8 mouse cellular contexts compared by ENCODE assay signal in genomic region chr11:100859579-100860075, GRCm38 (mm10). TPM values are rescaled to one million over a fixed set of nuclear protein-coding genes. Genes with fewer than 3 reads are reported as not detected.
A peak's percentile ranks its signal among the peaks of the same experiment; 100 is the strongest.
DNase-seq lines count a peak whose midpoint lies in the region; ATAC-seq and TF ChIP-seq lines count a peak whose summit lies in the region.

No protein-coding gene starts in this region.

- no peaks in the 10 kb centered on the region for H3K27me3 ChIP-seq in heart, adult 2 months (ENCODE audit: control insufficient read depth, insufficient read depth, low read length)
- H3K27me3 ChIP-seq in forebrain, embryonic 14.5 days (replicated peaks; ENCODE audit: control insufficient read depth, insufficient read depth, low read length): peaks cover 34% of the 10 kb centered on the region
- peaks cover 13% of the 10 kb centered on the region; the same call in 1 of the 2 replicates for H3K27me3 ChIP-seq in liver, embryonic 15.5 days

- no peak for DNase-seq in heart, adult 2 months
- DNase-seq in heart, adult 9 months (ENCODE audit: low spot score in 2 of 2): no peak
- DNase-seq in A20 (ENCODE audit: low read depth, low spot score): peak; percentile 43
- no peak for DNase-seq in forebrain, embryonic 14.5 days (ENCODE audit: low spot score)
- no peak for DNase-seq in urinary bladder, postnatal 14 days (ENCODE audit: low spot score)
- DNase-seq in cerebellum, postnatal 4 days (ENCODE audit: low spot score in 2 of 2): no peak

- H3K79me2 ChIP-seq in heart, adult 2 months (replicated peaks; ENCODE audit: control insufficient read depth, insufficient read depth, low read length): no peaks in the 10 kb centered on the region

- no peaks in the 10 kb centered on the region for H3K36me3 ChIP-seq in heart, adult 2 months (ENCODE audit: control insufficient read depth, insufficient read depth, low read length)
- H3K36me3 ChIP-seq in forebrain, embryonic 14.5 days (ENCODE audit: control insufficient read depth, insufficient read depth, low read length): no peaks in the 10 kb centered on the region
- H3K36me3 ChIP-seq in liver, embryonic 15.5 days (replicated peaks): peaks cover 9% of the 10 kb centered on the region; the same call in 1 of the 2 replicates

- TF ChIP-seq POLR2A in heart, adult 2 months (IDR thresholded peaks at IDR 0.05; ENCODE audit: insufficient read depth, low read depth, low read length): no peak

- no peak for TF ChIP-seq CTCF in heart, adult 2 months (IDR thresholded peaks at IDR 0.05)

- TF ChIP-seq EP300 in heart, adult 2 months (IDR thresholded peaks at IDR 0.05; ENCODE audit: insufficient read depth, low read depth, low read length): no peak

- peak overlapping the region; percentile 51; the same call in 1 of the 2 replicates for H3K4me2 ChIP-seq in forebrain, embryonic 14.5 days (ENCODE audit: low read length)
- peak overlapping the region; percentile 93 for H3K4me2 ChIP-seq in liver, embryonic 15.5 days

- no peaks in the 10 kb centered on the region for H3K9me3 ChIP-seq in forebrain, embryonic 14.5 days (replicated peaks; ENCODE audit: control insufficient read depth, low read length)
- no peaks in the 10 kb centered on the region for H3K9me3 ChIP-seq in liver, embryonic 15.5 days (replicated peaks)

- ATAC-seq in forebrain, embryonic 14.5 days: no peak
- ATAC-seq in liver, embryonic 15.5 days (ENCODE audit: insufficient read depth): no peak
- ATAC-seq in activated CD4-positive, CD25-positive, alpha-beta regulatory T cell, adult 4 months: no peak

- H3K4me1 ChIP-seq in heart, adult 2 months (ENCODE audit: control insufficient read depth, insufficient read depth, low read length): peaks cover 6% of the 10 kb centered on the region
- H3K4me1 ChIP-seq in forebrain, embryonic 14.5 days (ENCODE audit: control insufficient read depth, insufficient read depth, low read length): no peaks in the 10 kb centered on the region
- H3K4me1 ChIP-seq in liver, embryonic 15.5 days (replicated peaks): peaks cover 56% of the 10 kb centered on the region

- H3K9ac ChIP-seq in heart, adult 2 months (ENCODE audit: low read depth, low read length): peak overlapping the region; percentile 22
- H3K9ac ChIP-seq in forebrain, embryonic 14.5 days (ENCODE audit: low read length): no peak overlapping the region
- no peak overlapping the region for H3K9ac ChIP-seq in liver, embryonic 15.5 days

- 45% methylated on average over 6 of the region's 6 CpGs for WGBS in heart, adult 2 months
- WGBS in forebrain, embryonic 14.5 days: 53% methylated on average over 6 of the region's 6 CpGs
- 49% methylated on average over 6 of the region's 6 CpGs for WGBS in liver, embryonic 15.5 days (ENCODE audit: insufficient replicate concordance)

- H3K4me3 ChIP-seq in heart, adult 2 months: peak overlapping the region; percentile 58
- H3K4me3 ChIP-seq in forebrain, embryonic 14.5 days (ENCODE audit: low read depth, low read length): no peak overlapping the region
- H3K4me3 ChIP-seq in liver, embryonic 15.5 days (replicated peaks): peak overlapping the region; percentile 65

- peak overlapping the region; percentile 84 for H3K27ac ChIP-seq in heart, adult 2 months
- no peak overlapping the region for H3K27ac ChIP-seq in forebrain, embryonic 14.5 days (ENCODE audit: low read depth, low read length)
- H3K27ac ChIP-seq in liver, embryonic 15.5 days (replicated peaks): no peak overlapping the region

- intact Hi-C loops in heart, adult 2 months (cut with DNase I): no loop called here

RNA-seq across cellular contexts. Expression of gene Stat5a, which starts 0.5 kb away (rescaled TPM):
- 10 to 100 TPM; 20.3 to 22.3 TPM for total RNA-seq in heart, adult 2 months (2021)
- 24.3 and 26.6 TPM in 2 replicates for polyA plus RNA-seq in heart, adult 2 months (2012; rRNA removed)
- 0.69 and 0.96 TPM in 2 replicates for polyA plus RNA-seq in forebrain, embryonic 14.5 days (2014; fragmentation: Nextera tagmentation; extraction: Ambion mirVana)
- 8.2 and 8.7 TPM in 2 replicates for polyA plus RNA-seq in liver, embryonic 15.5 days (2015; fragmentation: Nextera tagmentation; extraction: Ambion mirVana)
- 10 to 100 TPM; 23.8 to 37.0 TPM for polyA plus RNA-seq in activated CD4-positive, CD25-positive, alpha-beta regulatory T cell, adult 4 months (2017; shearing (Covaris generic))

RNA-seq across cellular contexts. Expression of gene Stat5b, which starts 9.1 kb away (rescaled TPM):
- total RNA-seq in heart, adult 2 months (2021): 10 to 100 TPM; 58.6 to 65.2 TPM
- 35.4 and 50.7 TPM in 2 replicates for polyA plus RNA-seq in heart, adult 2 months (2012; rRNA removed)
- 10.9 and 11.4 TPM in 2 replicates for polyA plus RNA-seq in forebrain, embryonic 14.5 days (2014; fragmentation: Nextera tagmentation; extraction: Ambion mirVana)
- 20.6 and 22.5 TPM in 2 replicates for polyA plus RNA-seq in liver, embryonic 15.5 days (2015; fragmentation: Nextera tagmentation; extraction: Ambion mirVana)
- 10 to 100 TPM; 27.8 to 37.2 TPM for polyA plus RNA-seq in activated CD4-positive, CD25-positive, alpha-beta regulatory T cell, adult 4 months (2017; shearing (Covaris generic))
